Mouse (Mus musculus) embryonic facial prominence, embryonic 11.5 days (tissue): ENCODE results near the gene Gm20481. TPM values are rescaled to one million over a fixed set of nuclear protein-coding genes. Genes with fewer than 3 reads are reported as not detected.
"Not testable (repeated sequence)": the region's sequence is repeated elsewhere in the genome, so short reads cannot be mapped to it uniquely, and the experiment has no call there.

Experiments used
- ATAC-seq: fragments of 200-750 bp; cut with Nextera tagmentation; replicated peaks from 2 replicates; pipeline ENCODE4 v1.8.0; 2017; ENCODE audit warnings: low read depth; ENCODE audit not compliant: insufficient number of reproducible peaks, low FRiP score, low TSS enrichment
- DNase-seq: peaks from one replicate; pipeline ENCODE4 v3.0.0-alpha.2; 2015; ENCODE audit warnings: low spot score
- H3K27ac ChIP-seq: fragments of 300-500 bp; sonication (generic); replicated peaks from 2 replicates; pipeline ENCODE4 v1.5.1; 2014; ENCODE audit warnings: mild to moderate bottlenecking, low read depth, low read length, control low read depth
- H3K27me3 ChIP-seq: fragments of 300-500 bp; sonication (generic); 2 replicates; pipeline ENCODE4 v1.6.1; 2014; ENCODE audit warnings: mild to moderate bottlenecking, low read length, moderate library complexity, mixed read lengths; ENCODE audit not compliant: control insufficient read depth, insufficient read depth
- H3K36me3 ChIP-seq: fragments of 300-500 bp; sonication (generic); replicated peaks from 2 replicates; pipeline ENCODE4 v1.6.1; 2014; ENCODE audit warnings: low read depth, mild to moderate bottlenecking, low read length, moderate library complexity, mixed read lengths; ENCODE audit not compliant: control insufficient read depth, insufficient read depth
- H3K4me1 ChIP-seq: fragments of 300-500 bp; sonication (generic); 2 replicates; pipeline ENCODE4 v1.6.1; 2014; ENCODE audit warnings: low read length, mixed read lengths; ENCODE audit not compliant: control insufficient read depth, insufficient read depth
- H3K4me2 ChIP-seq: fragments of 300-500 bp; sonication (generic); 2 replicates; pipeline ENCODE4 v1.6.1; 2014; ENCODE audit warnings: low read depth, mild to moderate bottlenecking, control low read depth, low read length, moderate library complexity
- H3K4me3 ChIP-seq: fragments of 300-500 bp; sonication (generic); 2 replicates; pipeline ENCODE4 v1.5.1; 2014; ENCODE audit warnings: low read depth, low read length, control low read depth
- H3K9ac ChIP-seq: fragments of 300-500 bp; sonication (generic); replicated peaks from 2 replicates; pipeline ENCODE4 v1.6.1; 2014; ENCODE audit warnings: mild to moderate bottlenecking, control low read depth, low read length
- H3K9me3 ChIP-seq: fragments of 300-500 bp; sonication (generic); replicated peaks from 2 replicates; pipeline ENCODE4 v1.6.1; 2016; ENCODE audit warnings: mild to moderate bottlenecking, low read length, inconsistent platforms, mixed read lengths; ENCODE audit not compliant: control insufficient read depth
- WGBS: fragments of 180-500 bp; shearing (Covaris S2); extraction: QIAGEN DNeasy Blood & Tissue Kit; methylation state at CpG from one replicate; pipeline ENCODE4 v1.1.7; 2014; 5-methylcytosine and 5-hydroxymethylcytosine counted together
- polyA plus RNA-seq: library from polyadenylated mRNA; unstranded; fragments of >200 nt; fragmentation: Nextera tagmentation; extraction: Ambion mirVana; gene quantifications from 2 replicates; pipeline ENCODE4 v1.2.1, GENCODE M21; 2014

Gene Gm20481
- polyA plus RNA-seq, 1 experiment from 2014 or later = not detected

DNA sequence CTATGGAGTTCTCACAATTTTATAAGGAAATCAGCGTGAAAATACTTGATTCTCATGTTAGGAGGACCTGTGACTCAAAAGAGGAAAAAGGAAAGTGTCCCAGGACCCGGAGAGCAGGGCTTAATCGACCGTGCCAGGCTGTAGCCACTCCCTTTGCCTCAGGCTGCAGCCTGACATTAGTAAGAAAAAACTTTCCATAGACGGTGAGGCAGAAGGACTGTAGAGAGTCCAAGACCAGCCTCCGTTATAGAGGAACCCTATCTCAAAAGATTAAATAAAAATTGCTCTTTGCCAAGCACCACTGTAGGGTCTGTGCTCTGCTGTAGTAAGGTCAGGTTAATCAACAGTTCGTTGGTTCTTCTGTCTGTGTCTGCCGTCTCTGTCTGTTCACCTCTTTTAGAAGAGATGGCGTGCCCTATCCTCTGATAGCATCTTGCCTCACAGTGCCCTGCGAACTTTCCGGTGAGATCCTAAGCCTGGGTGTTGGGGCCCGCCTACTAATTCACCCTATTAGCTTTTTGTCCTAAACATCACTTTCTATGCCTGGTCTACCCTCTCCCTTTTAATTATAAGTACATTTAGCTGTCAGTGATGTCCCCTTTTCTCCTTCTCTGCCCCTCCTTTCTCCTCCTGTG, 9.7 kb upstream of the Gm20481 start:
- Histone ChIP-seq H3K9ac (peak overlapping the region; percentile 19), H3K4me1 (no peaks in the 10 kb centered on the region), H3K27me3 (no peaks in the 10 kb centered on the region), H3K4me2 (peak overlapping the region; percentile 53), H3K9me3 (no peaks in the 10 kb centered on the region), H3K27ac (no peak overlapping the region), H3K36me3 (no peaks in the 10 kb centered on the region), H3K4me3 (peak overlapping the region; percentile 37)
- ATAC-seq (no peak), DNase-seq (peak; percentile 49)
- WGBS = 9% methylated on average over 12 of the region's 12 CpGs

DNA sequence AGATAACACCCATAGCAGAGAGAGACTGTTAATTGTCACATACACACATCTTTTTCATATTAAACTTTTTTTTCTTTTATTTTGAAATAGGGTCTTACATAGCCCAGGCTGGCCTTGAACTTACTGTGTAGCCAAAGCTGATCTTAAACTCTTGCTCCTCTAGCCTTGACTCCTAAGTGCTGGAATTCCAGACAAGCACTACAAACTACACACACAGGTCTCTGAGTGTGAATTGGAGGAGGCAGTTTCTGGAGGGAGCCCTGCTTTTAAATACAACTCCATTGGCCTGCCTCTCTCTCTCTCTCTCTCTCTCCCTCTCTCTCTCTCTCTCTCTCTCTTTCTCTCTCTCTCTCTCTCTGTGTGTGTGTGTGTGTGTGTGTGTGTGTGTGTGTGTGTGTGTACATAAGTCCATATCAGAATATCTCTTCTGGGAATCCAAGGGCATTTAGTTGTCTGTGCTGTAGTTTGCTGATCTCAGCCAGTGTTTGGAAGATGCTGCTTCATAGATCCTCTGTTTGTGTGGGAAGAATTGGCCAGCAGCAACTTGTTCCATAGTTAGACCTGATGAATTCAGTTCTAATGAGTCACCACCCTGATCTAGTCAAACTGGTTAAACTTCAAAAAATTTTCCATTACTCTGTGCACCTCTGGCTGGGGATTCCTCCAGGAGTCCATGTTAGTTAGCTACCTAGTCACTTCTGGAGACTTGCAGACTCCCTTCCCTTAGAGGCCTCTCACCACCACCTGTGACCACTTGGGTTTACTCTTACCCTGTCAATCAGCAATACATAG, 8.8 kb upstream of the Gm20481 start:
- no peak overlapping the region for H3K4me2 ChIP-seq
- no peak overlapping the region for H3K27ac ChIP-seq
- no peaks in the 10 kb centered on the region for H3K9me3 ChIP-seq
- ATAC-seq (no peak), DNase-seq (no peak)
- H3K36me3 ChIP-seq = no peaks in the 10 kb centered on the region
- no peaks in the 10 kb centered on the region for H3K27me3 ChIP-seq
- no peak overlapping the region for H3K9ac ChIP-seq
- no peaks in the 10 kb centered on the region for H3K4me1 ChIP-seq
- H3K4me3 ChIP-seq = no peak overlapping the region

GRCm38 (mm10) chr17:34962125-34962524, 7.6 kb upstream of the Gm20481 start:
- no peak overlapping the region for H3K9ac ChIP-seq
- H3K4me3 ChIP-seq = no peak overlapping the region
- H3K27ac ChIP-seq = no peak overlapping the region
- WGBS = 33% methylated on average over 3 of the region's 3 CpGs
- H3K4me1 ChIP-seq = no peaks in the 10 kb centered on the region
- no peak for ATAC-seq
- H3K4me2 ChIP-seq = no peak overlapping the region
- H3K36me3 ChIP-seq = no peaks in the 10 kb centered on the region
- DNase-seq = no peak
- no peaks in the 10 kb centered on the region for H3K9me3 ChIP-seq
- no peaks in the 10 kb centered on the region for H3K27me3 ChIP-seq

DNA sequence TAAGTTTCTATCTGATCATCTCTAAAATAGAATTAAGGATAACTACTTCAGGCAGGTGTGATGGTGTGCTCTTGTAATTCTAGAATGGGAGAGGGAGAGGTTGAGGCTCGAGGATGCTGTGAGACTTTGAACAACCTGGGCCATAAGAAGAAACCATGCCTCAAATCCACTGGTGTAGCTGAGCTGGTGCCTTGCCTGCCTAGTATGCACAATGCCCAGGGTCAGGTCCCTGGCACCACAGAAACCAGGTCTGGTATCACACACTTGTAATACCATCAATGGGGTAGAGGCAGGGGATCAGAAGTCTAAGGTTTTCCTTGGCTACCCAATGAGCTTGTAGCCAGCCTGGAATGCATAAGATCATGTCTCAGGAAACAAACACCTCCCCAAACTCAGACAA, 6.9 kb upstream of the Gm20481 start:
- Histone ChIP-seq H3K4me3 (no peak overlapping the region), H3K9ac (no peak overlapping the region), H3K36me3 (no peaks in the 10 kb centered on the region), H3K4me2 (no peak overlapping the region), H3K27me3 (peaks cover under 1% of the 10 kb centered on the region; the same call in 1 of the 2 replicates), H3K9me3 (no peaks in the 10 kb centered on the region), H3K27ac (no peak overlapping the region), H3K4me1 (no peaks in the 10 kb centered on the region)
- DNase-seq (no peak), ATAC-seq (no peak)
- WGBS = 48% methylated on average over 1 of the region's 1 CpGs

DNA sequence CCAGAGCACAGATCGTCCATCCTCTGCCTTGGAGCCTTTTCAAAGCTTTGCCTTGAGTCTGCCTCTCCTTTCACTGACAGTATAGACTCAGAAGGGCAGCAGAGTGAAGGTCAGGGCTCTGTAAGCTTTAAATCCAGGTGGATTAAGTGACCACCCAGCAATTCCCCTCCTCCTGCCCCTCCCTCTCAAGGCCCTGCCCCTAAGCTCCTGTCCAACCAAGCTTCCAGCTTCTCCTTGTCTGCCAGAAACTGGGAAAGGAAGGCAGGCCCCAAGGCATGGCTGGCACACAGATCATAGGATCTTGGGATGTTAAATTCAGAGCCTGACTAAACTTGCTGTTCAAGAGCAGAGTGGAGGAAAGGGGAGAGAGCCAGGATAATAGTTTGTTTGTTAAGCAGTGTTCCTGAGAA, 5.1 kb upstream of the Gm20481 start:
- 0 out of 2 replicates have a peak overlapping the region, but pooled peaks have one; percentile 9 for H3K9ac ChIP-seq
- no peak for ATAC-seq
- no peak overlapping the region for H3K27ac ChIP-seq
- H3K4me1 ChIP-seq = no peaks in the 10 kb centered on the region
- no peak for DNase-seq
- H3K36me3 ChIP-seq = no peaks in the 10 kb centered on the region
- WGBS = 12% methylated on average over 1 of the region's 1 CpGs
- H3K4me3 ChIP-seq = no peak overlapping the region
- no peaks in the 10 kb centered on the region for H3K9me3 ChIP-seq
- no peak overlapping the region for H3K4me2 ChIP-seq
- peaks cover 16% of the 10 kb centered on the region for H3K27me3 ChIP-seq

DNA sequence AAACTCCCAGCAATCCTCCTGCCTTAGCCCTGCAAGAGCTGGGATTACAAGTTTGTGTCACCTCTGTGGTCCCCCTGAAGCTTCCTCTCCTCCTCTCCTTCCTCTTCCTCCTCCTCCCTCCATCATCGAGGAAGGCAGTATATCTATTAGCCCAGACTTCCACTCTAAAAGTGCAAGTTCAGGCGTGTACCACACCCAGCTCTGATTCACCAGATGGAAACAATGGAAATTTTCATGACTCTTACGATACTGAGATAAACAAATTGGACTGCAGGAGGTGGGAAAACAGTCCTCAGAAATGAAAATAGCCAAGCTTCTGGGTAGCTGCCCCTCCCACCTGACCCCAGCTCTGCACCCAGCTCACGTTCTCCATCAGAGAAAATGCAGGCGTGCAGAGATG, 4.1 kb upstream of the Gm20481 start:
- 71% methylated on average over 5 of the region's 5 CpGs for WGBS
- Histone ChIP-seq H3K4me1 (no peaks in the 10 kb centered on the region), H3K4me2 (no peak overlapping the region), H3K9ac (no peak overlapping the region), H3K4me3 (no peak overlapping the region), H3K9me3 (no peaks in the 10 kb centered on the region), H3K27me3 (peaks cover 18% of the 10 kb centered on the region), H3K27ac (no peak overlapping the region), H3K36me3 (no peaks in the 10 kb centered on the region)
- DNase-seq (no peak), ATAC-seq (no peak)

DNA sequence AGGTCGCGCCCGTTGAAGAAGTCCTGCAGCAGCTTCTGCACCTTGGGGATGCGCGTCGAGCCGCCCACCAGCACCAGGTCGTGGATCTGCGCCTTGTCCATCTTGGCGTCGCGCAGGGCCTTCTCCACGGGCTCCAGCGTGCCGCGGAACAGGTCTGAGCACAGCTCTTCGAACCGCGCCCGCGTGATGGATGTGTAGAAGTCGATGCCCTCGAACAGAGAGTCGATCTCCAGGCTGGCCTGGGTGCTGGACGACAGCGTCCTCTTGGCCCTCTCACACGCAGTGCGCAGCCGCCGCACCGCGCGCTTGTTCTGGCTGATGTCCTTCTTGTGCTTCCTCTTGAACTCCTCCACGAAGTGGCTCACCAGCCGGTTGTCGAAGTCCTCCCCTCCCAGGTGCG, 1.1 kb downstream of the Gm20481 start:
- not testable (repeated sequence) for H3K4me1 ChIP-seq, DNase-seq, H3K4me2 ChIP-seq, H3K9ac ChIP-seq, H3K27ac ChIP-seq, H3K4me3 ChIP-seq, H3K36me3 ChIP-seq, H3K9me3 ChIP-seq, ATAC-seq
- peaks cover 18% of the 10 kb centered on the region for H3K27me3 ChIP-seq
- WGBS = 47% methylated on average over 23 of the region's 37 CpGs

GRCm38 (mm10) chr17:34971694-34972068, 2.0 kb downstream of the Gm20481 start:
- peak overlapping the region; percentile 41 for H3K4me2 ChIP-seq
- ATAC-seq = peak; percentile 27

More at GRCm38 (mm10) chr17:34971694-34972068, 2.0 kb downstream of the Gm20481 start:
- H3K4me1 ChIP-seq, H3K27ac ChIP-seq, H3K9me3 ChIP-seq, H3K9ac ChIP-seq, H3K36me3 ChIP-seq, DNase-seq: not testable (repeated sequence)
- Histone ChIP-seq H3K4me3 (peak overlapping the region; percentile 39), H3K27me3 (peaks cover 18% of the 10 kb centered on the region)
- WGBS = 1% methylated on average over 21 of the region's 43 CpGs
